Mouse (Mus musculus) lung, postnatal 0 days (tissue): ENCODE measurements at regions not wholly inside any gene's neighbourhood (a gene's known extent, or its start where the extent isn't known, plus 50 kb on each side); places are given as distances from the start of the nearest gene placed in this dataset.

Experiments
- CTCF ChIP-seq: IDR thresholded peaks from 2 replicates; pipeline ENCODE4 v1.5.1; 2016; ENCODE audit warnings: antibody characterized with exemption, mild to moderate bottlenecking
- EP300 ChIP-seq: IDR thresholded peaks from 2 replicates; pipeline ENCODE4 v1.6.1; 2016; ENCODE audit warnings: antibody characterized with exemption, mild to moderate bottlenecking, control low read depth

GRCm38 (mm10) chr10:53811904-53812596 is 61.1 kb upstream of the Fam184a start:
- TF ChIP-seq CTCF = no peak
- TF ChIP-seq EP300 = no peak
